ENCODE assay signal across 10 mouse cellular contexts in the genomic region with DNA sequence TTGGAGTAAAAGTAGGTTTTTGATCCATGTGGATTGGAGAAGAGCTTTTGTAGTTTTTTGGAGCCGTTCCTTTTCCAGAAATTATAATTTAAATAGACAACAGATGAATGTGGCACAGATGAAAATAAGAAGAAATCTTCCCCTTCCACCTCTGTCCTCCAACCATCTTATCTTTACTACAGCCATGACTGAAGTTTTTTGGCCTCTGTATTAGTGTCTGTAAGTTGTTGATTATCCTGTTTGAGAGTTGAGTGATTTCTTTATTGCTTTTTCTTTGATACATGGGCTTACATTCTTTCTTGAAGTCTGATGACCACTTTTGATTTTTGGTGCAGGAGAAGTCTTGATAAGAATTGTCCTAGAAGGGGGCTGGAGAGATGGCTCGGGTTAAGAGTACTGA. TPM values are rescaled to one million over a fixed set of nuclear protein-coding genes. Genes with fewer than 3 reads are reported as not detected.
DNase-seq lines count a peak whose midpoint lies in the region; ATAC-seq and TF ChIP-seq lines count a peak whose summit lies in the region.
"Had no signal": no experiment of that assay in that cellular context is flagged by ENCODE, and none has a peak within 500 bp of the region (broad histone marks: within the 10 kb centered on the region; RNA-seq: fewer than 3 reads in every experiment).

No protein-coding gene starts in this region.

- peak; percentile 56 to 62 for TF ChIP-seq EP300 in MEL (IDR thresholded peaks at IDR 0.05; ENCODE audit: low read depth in 1 of 2, low read length in 2 of 2)

- TF ChIP-seq RAD21 in MEL (IDR thresholded peaks at IDR 0.05; ENCODE audit: low read depth, low read length): no peak

- peak overlapping the region; percentile 98 for H3K9ac ChIP-seq in heart, embryonic 13.5 days
- H3K9ac ChIP-seq in MEL (ENCODE audit: control insufficient read depth, low read depth, low read length, poor library complexity, severe bottlenecking): peak overlapping the region; percentile 98
- peak overlapping the region; percentile 91 for H3K9ac ChIP-seq in hindbrain, embryonic 11.5 days (ENCODE audit: low read depth, low read length)

- intact Hi-C loops in left cerebral cortex, postnatal 36 days (cut with DNase I): loop anchor here (5.0 kb wide), 2 partner anchors 43 to 78 kb away; no protein-coding TSS in a partner anchor

- peak overlapping the region; percentile 93 for H3K4me3 ChIP-seq in heart, embryonic 13.5 days
- peak overlapping the region; percentile 99; a peak in 3 of 4 replicates for H3K4me3 ChIP-seq in MEL (ENCODE audit: control insufficient read depth in 1 of 2, insufficient read depth in 1 of 2, low read depth in 2 of 2, low read length in 2 of 2)
- peak overlapping the region; percentile 80 for H3K4me3 ChIP-seq in hindbrain, embryonic 11.5 days (ENCODE audit: low read depth, low read length)
- peak overlapping the region; percentile 81; the same call in 1 of the 2 replicates for H3K4me3 ChIP-seq in macrophage (ENCODE audit: inconsistent target)

- TF ChIP-seq CTCF in MEL (IDR thresholded peaks at IDR 0.05 in 2 of 3, conservative IDR thresholded peaks at IDR 0.05 in 1 of 3; ENCODE audit: control insufficient read depth in 1 of 3, insufficient read depth in 1 of 3, low read depth in 2 of 3, low read length in 3 of 3, poor library complexity in 1 of 3, severe bottlenecking in 1 of 3): no peak

- no peak for TF ChIP-seq POLR2A in MEL (IDR thresholded peaks at IDR 0.05; ENCODE audit: control insufficient read depth in 1 of 2, insufficient read depth in 1 of 2, low read depth in 1 of 2, low read length in 2 of 2, poor library complexity in 1 of 2)

- peaks cover 43% of the 10 kb centered on the region for H3K4me1 ChIP-seq in heart, embryonic 13.5 days
- H3K4me1 ChIP-seq in MEL (ENCODE audit: control insufficient read depth in 1 of 2, insufficient read depth in 2 of 2, low read length in 2 of 2): peaks cover 15 to 21% of the 10 kb centered on the region in 2 experiments
- H3K4me1 ChIP-seq in hindbrain, embryonic 11.5 days (replicated peaks; ENCODE audit: control insufficient read depth, insufficient read depth, low read length): no peaks in the 10 kb centered on the region

- H3K36me3 ChIP-seq in heart, embryonic 13.5 days: no peaks in the 10 kb centered on the region; the same call in 1 of the 2 replicates
- H3K36me3 ChIP-seq in MEL (ENCODE audit: control insufficient read depth in 1 of 2, insufficient read depth in 2 of 2, low read length in 2 of 2): peaks cover 2 to 52% of the 10 kb centered on the region in 2 experiments; a peak in 3 of 4 replicates
- no peaks in the 10 kb centered on the region for H3K36me3 ChIP-seq in hindbrain, embryonic 11.5 days (ENCODE audit: control insufficient read depth, insufficient read depth, low read length)
- no peaks in the 10 kb centered on the region for H3K36me3 ChIP-seq in macrophage (ENCODE audit: inconsistent target)

- H3K27me3 ChIP-seq in heart, embryonic 13.5 days (replicated peaks): no peaks in the 10 kb centered on the region
- no peaks in the 10 kb centered on the region for H3K27me3 ChIP-seq in MEL (ENCODE audit: control insufficient read depth in 1 of 2, insufficient read depth in 2 of 2, low read length in 2 of 2)
- no peaks in the 10 kb centered on the region for H3K27me3 ChIP-seq in hindbrain, embryonic 11.5 days (ENCODE audit: control insufficient read depth, insufficient read depth, low read length)

- no peaks in the 10 kb centered on the region for H3K9me3 ChIP-seq in heart, embryonic 13.5 days
- H3K9me3 ChIP-seq in MEL (replicated peaks; ENCODE audit: insufficient read depth, low read length): no peaks in the 10 kb centered on the region
- no peaks in the 10 kb centered on the region for H3K9me3 ChIP-seq in hindbrain, embryonic 11.5 days (ENCODE audit: control insufficient read depth, low read length)

- H3K79me2 ChIP-seq in MEL (ENCODE audit: control insufficient read depth, insufficient read depth, low read length, poor library complexity): peaks cover 60% of the 10 kb centered on the region
- peaks cover 62% of the 10 kb centered on the region for H3K79me2 ChIP-seq in macrophage (ENCODE audit: inconsistent target)

- peak overlapping the region; percentile 97 for H3K27ac ChIP-seq in heart, embryonic 13.5 days (replicated peaks)
- H3K27ac ChIP-seq in MEL (ENCODE audit: control insufficient read depth, low read depth, low read length) (peak overlapping the region; percentile 91; the same call in 1 of the 2 replicates), macrophage (no peak overlapping the region)
- no peak overlapping the region for H3K27ac ChIP-seq in hindbrain, embryonic 11.5 days (ENCODE audit: low read depth, low read length)

- no peak for DNase-seq in heart, adult 8-10 months (ENCODE audit: low spot score)
- DNase-seq in MEL (ENCODE audit: low read depth, low spot score): peak; percentile 53
- DNase-seq in hindbrain, embryonic 11.5 days (ENCODE audit: low spot score): no peak
- DNase-seq in left cerebral cortex, postnatal 36 days (ENCODE audit: low spot score in 2 of 2): no peak
- DNase-seq in spleen, postnatal 10 days (ENCODE audit: low spot score in 2 of 2): no peak
- DNase-seq: kidney, adult 11 months had no signal

- WGBS in heart, embryonic 13.5 days: 55% methylated on average over 2 of the region's 2 CpGs
- 79% methylated on average over 2 of the region's 2 CpGs for WGBS in hindbrain, embryonic 11.5 days
- WGBS in macrophage (ENCODE audit: missing documents): 92% methylated on average over 2 of the region's 2 CpGs

- no peak for ATAC-seq in heart, embryonic 13.5 days (ENCODE audit: extremely low read depth, insufficient number of reproducible peaks, low FRiP score, low TSS enrichment)
- no peak for ATAC-seq in hindbrain, embryonic 11.5 days (ENCODE audit: low FRiP score)
- no peak for ATAC-seq in frontal cortex, adult (ENCODE audit: low TSS enrichment)
- ATAC-seq: CD4-positive, CD25-positive, alpha-beta regulatory T cell, adult 4 months had no signal

- peak overlapping the region; percentile 80 for H3K4me2 ChIP-seq in heart, embryonic 13.5 days
- H3K4me2 ChIP-seq in hindbrain, embryonic 11.5 days (replicated peaks; ENCODE audit: low read depth, low read length): peak overlapping the region; percentile 92

RNA-seq across cellular contexts. Expression of gene Gatad2b, which starts 1.7 kb away (rescaled TPM):
- polyA plus RNA-seq in heart, embryonic 13.5 days (2015; fragmentation: Nextera tagmentation; extraction: Ambion mirVana): 7.9 and 9.3 TPM in 2 replicates
- total RNA-seq in heart, adult 8-10 months (2022): 10 to 100 TPM; 41.4 to 51.4 (median 46.0) TPM
- 9.1 and 12.3 TPM in 2 replicates for total RNA-seq in MEL (2012; rRNA removed)
- polyA plus RNA-seq in MEL (2012; ENCODE audit: insufficient read depth in 1 of 2, insufficient read length in 2 of 2, low read depth in 1 of 2, low replicate concordance in 2 of 2, missing spikeins in 1 of 2) (10 to 100 TPM in 1 of 2 experiments, not detected in 1; 37.6 TPM), macrophage (2018) (14.7 to 25.3 TPM (median 17.8 TPM) in 3 replicates)
- polyA plus RNA-seq in hindbrain, embryonic 11.5 days (2014; fragmentation: Nextera tagmentation; extraction: Ambion mirVana): 13.6 and 26.0 TPM in 2 replicates
- 10 to 100 TPM; 18.7 to 90.5 (median 71.1) TPM for total RNA-seq in macrophage (2018; cell fraction: chromatin; rRNA removed)
- total RNA-seq in macrophage (2018; cell fraction: cytosol; rRNA removed): 10 to 100 TPM; 20.2 to 43.0 (median 33.9) TPM
- total RNA-seq in macrophage (2018; cell fraction: nucleus; rRNA removed): 10 to 100 TPM; 23.0 to 95.0 (median 51.6) TPM
- 10 to 100 TPM; 85.1 to 97.8 TPM for total RNA-seq in left cerebral cortex, postnatal 36 days (2021)

RNA-seq across cellular contexts. Expression of gene Dennd4b, which starts 29.7 kb away (rescaled TPM):
- 5.5 and 5.7 TPM in 2 replicates for polyA plus RNA-seq in heart, embryonic 13.5 days (2015; fragmentation: Nextera tagmentation; extraction: Ambion mirVana)
- 10 to 100 TPM; 38.0 to 39.3 (median 38.7) TPM for total RNA-seq in heart, adult 8-10 months (2022)
- total RNA-seq in MEL (2012; rRNA removed): 10.3 and 11.6 TPM in 2 replicates
- polyA plus RNA-seq in MEL (2012; ENCODE audit: insufficient read depth in 1 of 2, insufficient read length in 2 of 2, low read depth in 1 of 2, low replicate concordance in 2 of 2, missing spikeins in 1 of 2) (10 to 100 TPM in 1 of 2 experiments, not detected in 1; 27.1 TPM), macrophage (2018) (25.4 to 40.1 TPM (median 34.8 TPM) in 3 replicates)
- polyA plus RNA-seq in hindbrain, embryonic 11.5 days (2014; fragmentation: Nextera tagmentation; extraction: Ambion mirVana): 3.8 and 4.5 TPM in 2 replicates
- 100 to 1,000 TPM; 169 to 514 (median 283) TPM for total RNA-seq in macrophage (2018; cell fraction: chromatin; rRNA removed)
- total RNA-seq in macrophage (2018; cell fraction: cytosol; rRNA removed): 10 to 100 TPM; 38.9 to 75.0 (median 53.6) TPM
- total RNA-seq in macrophage (2018; cell fraction: nucleus; rRNA removed): 100 to 1,000 TPM; 112 to 289 (median 167) TPM
- 10 to 100 TPM; 34.8 to 39.8 TPM for total RNA-seq in left cerebral cortex, postnatal 36 days (2021)

RNA-seq across cellular contexts. Expression of gene Crtc2, which starts 40.7 kb away (rescaled TPM):
- polyA plus RNA-seq in heart, embryonic 13.5 days (2015; fragmentation: Nextera tagmentation; extraction: Ambion mirVana): 12.3 and 13.6 TPM in 2 replicates
- 10 to 100 TPM; 16.0 to 18.5 (median 16.4) TPM for total RNA-seq in heart, adult 8-10 months (2022)
- total RNA-seq in MEL (2012; rRNA removed): 7.1 and 7.6 TPM in 2 replicates
- 10 to 100 TPM in 1 of 2 experiments, not detected in 1; 66.9 TPM for polyA plus RNA-seq in MEL (2012; ENCODE audit: insufficient read depth in 1 of 2, insufficient read length in 2 of 2, low read depth in 1 of 2, low replicate concordance in 2 of 2, missing spikeins in 1 of 2)
- polyA plus RNA-seq in hindbrain, embryonic 11.5 days (2014; fragmentation: Nextera tagmentation; extraction: Ambion mirVana): 9.8 and 10.6 TPM in 2 replicates
- 100 to 1,000 TPM in 23 of 26 experiments, 10 to 100 TPM in 3; 91.2 to 489 (median 146) TPM for total RNA-seq in macrophage (2018; cell fraction: chromatin; rRNA removed)
- total RNA-seq in macrophage (2018; cell fraction: cytosol; rRNA removed): 10 to 100 TPM; 25.7 to 61.7 (median 31.1) TPM
- 100 to 1,000 TPM in 16 of 26 experiments, 10 to 100 TPM in 10; 53.4 to 348 (median 110) TPM for total RNA-seq in macrophage (2018; cell fraction: nucleus; rRNA removed)
- polyA plus RNA-seq in macrophage (2018): 15.7 to 39.3 TPM (median 26.5 TPM) in 3 replicates
- 10 to 100 TPM; 34.1 to 38.1 TPM for total RNA-seq in left cerebral cortex, postnatal 36 days (2021)

RNA-seq across cellular contexts. Expression of gene Slc39a1, which starts 46.7 kb away (rescaled TPM):
- 79.0 and 88.2 TPM in 2 replicates for polyA plus RNA-seq in heart, embryonic 13.5 days (2015; fragmentation: Nextera tagmentation; extraction: Ambion mirVana)
- 10 to 100 TPM; 65.1 to 79.2 (median 75.5) TPM for total RNA-seq in heart, adult 8-10 months (2022)
- 47.2 and 58.5 TPM in 2 replicates for total RNA-seq in MEL (2012; rRNA removed)
- polyA plus RNA-seq in MEL (2012; ENCODE audit: insufficient read depth in 1 of 2, insufficient read length in 2 of 2, low read depth in 1 of 2, low replicate concordance in 2 of 2, missing spikeins in 1 of 2) (10 to 100 TPM; 61.7 to 80.5 TPM), macrophage (2018) (169 to 236 TPM (median 174 TPM) in 3 replicates)
- polyA plus RNA-seq in hindbrain, embryonic 11.5 days (2014; fragmentation: Nextera tagmentation; extraction: Ambion mirVana): 49.1 and 55.3 TPM in 2 replicates
- 10 to 100 TPM; 21.3 to 81.5 (median 49.6) TPM for total RNA-seq in macrophage (2018; cell fraction: chromatin; rRNA removed)
- 100 to 1,000 TPM; 151 to 283 (median 205) TPM for total RNA-seq in macrophage (2018; cell fraction: cytosol; rRNA removed)
- total RNA-seq in macrophage (2018; cell fraction: nucleus; rRNA removed): 100 to 1,000 TPM; 138 to 261 (median 185) TPM
- total RNA-seq in left cerebral cortex, postnatal 36 days (2021): 10 to 100 TPM; 45.8 to 51.9 TPM

RNA-seq across cellular contexts. Expression of gene Creb3l4, which starts 51.3 kb away (rescaled TPM):
- polyA plus RNA-seq in heart, embryonic 13.5 days (2015; fragmentation: Nextera tagmentation; extraction: Ambion mirVana): 2.4 and 3.0 TPM in 2 replicates
- under 1 TPM in 2 of 4 experiments, not detected in 2; 0.38 to 0.81 TPM for total RNA-seq in heart, adult 8-10 months (2022)
- total RNA-seq in MEL (2012; rRNA removed): 0.08 TPM in 1 of 2 replicates, not detected in the other
- polyA plus RNA-seq in MEL (2012; ENCODE audit: insufficient read depth in 1 of 2, insufficient read length in 2 of 2, low read depth in 1 of 2, low replicate concordance in 2 of 2, missing spikeins in 1 of 2) (under 1 TPM in 1 of 2 experiments, not detected in 1; 0.07 TPM), macrophage (2018) (0.79 to 1.2 TPM (median 1.2 TPM) in 3 replicates)
- 4.5 and 4.9 TPM in 2 replicates for polyA plus RNA-seq in hindbrain, embryonic 11.5 days (2014; fragmentation: Nextera tagmentation; extraction: Ambion mirVana)
- 1 to 10 TPM; 1.1 to 8.5 (median 2.2) TPM for total RNA-seq in macrophage (2018; cell fraction: chromatin; rRNA removed)
- 1 to 10 TPM in 22 of 26 experiments, under 1 TPM in 4; 0.65 to 1.7 (median 1.3) TPM for total RNA-seq in macrophage (2018; cell fraction: cytosol; rRNA removed)
- 1 to 10 TPM in 24 of 26 experiments, under 1 TPM in 2; 0.83 to 6.9 (median 2.1) TPM for total RNA-seq in macrophage (2018; cell fraction: nucleus; rRNA removed)
- not detected for total RNA-seq in left cerebral cortex, postnatal 36 days (2021)

Comparison
In these comparisons a context has a peak if more than half of its experiments do, and no peak if none do; other contexts are left out.
1. H3K27ac ChIP-seq: peak in heart, embryonic 13.5 days (single experiment) and MEL (single experiment); none in hindbrain, embryonic 11.5 days (single experiment) and macrophage (single experiment).
2. Peak in every context shown above with its lines, with median percentiles within 50 percentile points of each other: H3K4me3 ChIP-seq and H3K9ac ChIP-seq.